Mouse (Mus musculus) MEL (cell line): ENCODE measurements around the gene Xpo4. TPM values are rescaled to one million over a fixed set of nuclear protein-coding genes. Genes with fewer than 3 reads are reported as not detected.

ENCODE experiments used
- DNase-seq: peaks from one replicate; pipeline ENCODE4 v3.0.0; 2011; ENCODE audit warnings: low read depth, low spot score
- H3K27ac ChIP-seq: 2 replicates; pipeline ENCODE4 v1.5.1; 2012; ENCODE audit warnings: low read depth, mild to moderate bottlenecking, control low read depth, low read length, moderate library complexity; ENCODE audit not compliant: control insufficient read depth
- H3K27me3 ChIP-seq, 2 experiments: fragments of 150-350 bp in 1 of 2; sonication (generic) in 1 of 2; 2 replicates each; pipeline ENCODE4 v1.6.1; 2012; ENCODE audit warnings: low read length in 2 of 2, mild to moderate bottlenecking in 2 of 2, improper control_type of control experiment in 1 of 2, moderate library complexity in 1 of 2; ENCODE audit not compliant: insufficient read depth in 2 of 2, control insufficient read depth in 1 of 2
- H3K36me3 ChIP-seq, 2 experiments: 2 replicates each; pipeline ENCODE4 v1.6.1; 2012 to 2014; ENCODE audit warnings: low read length in 2 of 2, improper control_type of control experiment in 1 of 2, inconsistent platforms in 1 of 2, mild to moderate bottlenecking in 1 of 2; ENCODE audit not compliant: insufficient read depth in 2 of 2, control insufficient read depth in 1 of 2
- H3K4me1 ChIP-seq, 2 experiments: fragments of 150-350 bp in 1 of 2; sonication (generic) in 1 of 2; 2 replicates each; pipeline ENCODE4 v1.6.1; 2012; ENCODE audit warnings: low read length in 2 of 2, improper control_type of control experiment in 1 of 2, mild to moderate bottlenecking in 1 of 2; ENCODE audit not compliant: insufficient read depth in 2 of 2, control insufficient read depth in 1 of 2
- H3K4me3 ChIP-seq, 2 experiments: fragments of 150-350 bp in 1 of 2; sonication (generic) in 1 of 2; 2 replicates each; pipeline ENCODE4 v1.5.1; 2012; ENCODE audit warnings: low read depth in 2 of 2, low read length in 2 of 2, mild to moderate bottlenecking in 2 of 2, moderate library complexity in 2 of 2, control low read depth in 1 of 2, improper control_type of control experiment in 1 of 2; ENCODE audit not compliant: control insufficient read depth in 1 of 2, insufficient read depth in 1 of 2
- H3K79me2 ChIP-seq: 2 replicates; pipeline ENCODE4 v1.6.1; 2012; ENCODE audit warnings: mild to moderate bottlenecking, low read length, moderate library complexity; ENCODE audit not compliant: control insufficient read depth, poor library complexity, insufficient read depth
- H3K9ac ChIP-seq: 2 replicates; pipeline ENCODE4 v1.6.1; 2012; ENCODE audit warnings: low read depth, mild to moderate bottlenecking, control low read depth, low read length, moderate library complexity; ENCODE audit not compliant: control insufficient read depth, poor library complexity, severe bottlenecking
- H3K9me3 ChIP-seq: fragments of 150-350 bp; sonication (generic); replicated peaks from 2 replicates; pipeline ENCODE4 v1.6.1; 2012; ENCODE audit warnings: mild to moderate bottlenecking, low read length, improper control_type of control experiment, moderate library complexity; ENCODE audit not compliant: insufficient read depth
- CHD2 ChIP-seq: IDR thresholded peaks from 2 replicates; pipeline ENCODE4 v1.6.1; 2011; ENCODE audit warnings: low read length, improper control_type of control experiment
- CTCF ChIP-seq, 3 experiments: IDR thresholded peaks in 2 of 3; conservative IDR thresholded peaks in 1 of 3; 2 replicates each; pipeline ENCODE4 v1.5.1; 2011 to 2012; ENCODE audit warnings: low read length in 3 of 3, low read depth in 2 of 3, mild to moderate bottlenecking in 2 of 3, improper control_type of control experiment in 1 of 3, inconsistent platforms in 1 of 3, mixed read lengths in 1 of 3, moderate library complexity in 1 of 3; ENCODE audit not compliant: control insufficient read depth in 1 of 3, insufficient read depth in 1 of 3, poor library complexity in 1 of 3, severe bottlenecking in 1 of 3
- E2F4 ChIP-seq: IDR thresholded peaks from 2 replicates; pipeline ENCODE4 v1.6.1; 2011; ENCODE audit warnings: low read depth, low read length, improper control_type of control experiment, borderline replicate concordance
- ELF1 ChIP-seq: IDR thresholded peaks from 2 replicates; pipeline ENCODE4 v1.6.1; 2014; ENCODE audit warnings: low read depth, mild to moderate bottlenecking, inconsistent platforms, low read length, improper control_type of control experiment, moderate library complexity
- EP300 ChIP-seq, 2 experiments: IDR thresholded peaks; 2 replicates each; pipeline ENCODE4 v1.6.1; 2011; ENCODE audit warnings: improper control_type of control experiment in 2 of 2, low read length in 2 of 2, low read depth in 1 of 2, mild to moderate bottlenecking in 1 of 2
- GATA1 ChIP-seq: IDR thresholded peaks from 2 replicates; pipeline ENCODE4 v1.6.1; 2011; ENCODE audit warnings: low read depth, low read length, improper control_type of control experiment
- JUND ChIP-seq: IDR thresholded peaks from 2 replicates; pipeline ENCODE4 v1.6.1; 2011; ENCODE audit warnings: low read depth, mild to moderate bottlenecking, improper control_type of control experiment, low read length
- MAFK ChIP-seq: IDR thresholded peaks from 2 replicates; pipeline ENCODE4 v1.6.1; 2011; ENCODE audit warnings: low read depth, mild to moderate bottlenecking, low read length, improper control_type of control experiment, borderline replicate concordance
- MAX ChIP-seq: IDR thresholded peaks from 2 replicates; pipeline ENCODE4 v1.6.1; 2011; ENCODE audit warnings: low read length, improper control_type of control experiment
- MXI1 ChIP-seq: IDR thresholded peaks from 2 replicates; pipeline ENCODE4 v1.6.1; 2011; ENCODE audit warnings: mild to moderate bottlenecking, low read depth, low read length, improper control_type of control experiment
- MYB ChIP-seq: IDR thresholded peaks from 2 replicates; pipeline ENCODE4 v1.6.1; 2011; ENCODE audit warnings: mild to moderate bottlenecking, low read depth, low read length, improper control_type of control experiment
- NELFE ChIP-seq: IDR thresholded peaks from 2 replicates; pipeline ENCODE4 v1.6.1; 2011; ENCODE audit warnings: low read depth, low read length, improper control_type of control experiment
- NRF1 ChIP-seq: IDR thresholded peaks from 2 replicates; pipeline ENCODE4 v1.6.1; 2014; ENCODE audit warnings: low read depth, mild to moderate bottlenecking, inconsistent platforms, low read length, improper control_type of control experiment, moderate library complexity; ENCODE audit not compliant: poor library complexity, insufficient read depth, severe bottlenecking
- POLR2AphosphoS2 ChIP-seq: IDR thresholded peaks from 2 replicates; pipeline ENCODE4 v1.6.1; 2011; ENCODE audit warnings: low read length, improper control_type of control experiment
- POLR2AphosphoS5 ChIP-seq: IDR thresholded peaks from 2 replicates; pipeline ENCODE4 v1.6.1; 2012; ENCODE audit warnings: low read depth, borderline replicate concordance, mild to moderate bottlenecking, inconsistent platforms, low read length, moderate library complexity, mixed read lengths
- SMC3 ChIP-seq: IDR thresholded peaks from 2 replicates; pipeline ENCODE4 v1.6.1; 2011; ENCODE audit warnings: low read depth, low read length, improper control_type of control experiment
- TAL1 ChIP-seq: IDR thresholded peaks from 2 replicates; pipeline ENCODE4 v1.6.1; 2012; ENCODE audit warnings: mild to moderate bottlenecking, inconsistent platforms, low read length, moderate library complexity, mixed read lengths
- TBP ChIP-seq: IDR thresholded peaks from 2 replicates; pipeline ENCODE4 v1.8.0; 2011; ENCODE audit warnings: low read depth, low read length, improper control_type of control experiment
- TCF12 ChIP-seq: IDR thresholded peaks from 2 replicates; pipeline ENCODE4 v1.6.1; 2014; ENCODE audit warnings: low read depth, mild to moderate bottlenecking, inconsistent platforms, low read length, improper control_type of control experiment, moderate library complexity
- UBTF ChIP-seq: IDR thresholded peaks from 2 replicates; pipeline ENCODE4 v1.6.1; 2012; ENCODE audit warnings: low read depth, mild to moderate bottlenecking, inconsistent platforms, low read length, improper control_type of control experiment, moderate library complexity, borderline replicate concordance; ENCODE audit not compliant: insufficient read depth
- ZC3H11A ChIP-seq: IDR thresholded peaks from 2 replicates; pipeline ENCODE4 v1.6.1; 2012; ENCODE audit warnings: low read depth, mild to moderate bottlenecking, inconsistent platforms, low read length, improper control_type of control experiment
- ZKSCAN1 ChIP-seq: IDR thresholded peaks from 2 replicates; pipeline ENCODE4 v1.6.1; 2012; ENCODE audit warnings: low read depth, mild to moderate bottlenecking, inconsistent platforms, low read length, improper control_type of control experiment, moderate library complexity
- ZMIZ1 ChIP-seq: IDR thresholded peaks from 2 replicates; pipeline ENCODE4 v1.6.1; 2012; ENCODE audit warnings: low read depth, mild to moderate bottlenecking, inconsistent platforms, low read length, improper control_type of control experiment, moderate library complexity
- ZNF384 ChIP-seq: IDR thresholded peaks from 2 replicates; pipeline ENCODE4 v1.6.1; 2012; ENCODE audit warnings: low read depth, mild to moderate bottlenecking, inconsistent platforms, low read length, improper control_type of control experiment
- polyA plus RNA-seq, 2 experiments: library from polyadenylated mRNA; stranded (reverse) in 1 of 2; unstranded in 1 of 2; fragments of >175 nt in 1 of 2; fragments of >200 nt in 1 of 2; gene quantifications; 2 replicates each; pipeline versions ENCODE4 v1.2.1 to v1.2.4; 2012; ENCODE audit warnings: low replicate concordance in 2 of 2, low read depth in 1 of 2; ENCODE audit not compliant: insufficient read length in 2 of 2, insufficient read depth in 1 of 2, missing spikeins in 1 of 2
- total RNA-seq: library from RNA; depleted of rRNA; stranded (reverse); fragments of 300-350 nt; gene quantifications from 2 replicates; pipeline ENCODE4 v1.2.3, GENCODE M21; 2012

The Xpo4 gene
- total and polyA plus RNA-seq, 3 experiments: 32.3 to 46.5 TPM; not detected in 1

GRCm38 (mm10) chr14:57712884-57713283 lies 47.7 kb upstream of the Xpo4 start:
- Histone ChIP-seq H3K4me3 (no peak overlapping the region), H3K4me1 (peaks cover 2 to 11% of the 10 kb centered on the region in 2 experiments; a peak in 3 of 4 replicates), H3K9ac (no peak overlapping the region), H3K79me2 (no peaks in the 10 kb centered on the region), H3K27ac (no peak overlapping the region), H3K36me3 (peaks cover 0 to 2% of the 10 kb centered on the region in 2 experiments; a peak in 1 of 4 replicates), H3K27me3 (no peaks in the 10 kb centered on the region), H3K9me3 (no peaks in the 10 kb centered on the region)
- peak; percentile 52 for DNase-seq
- TF ChIP-seq ZC3H11A (no peak), NRF1 (no peak), POLR2AphosphoS2 (no peak), MAX (no peak), CHD2 (no peak)

GRCm38 (mm10) chr14:57711059-57711458 lies 45.8 kb upstream of the Xpo4 start:
- H3K27me3 ChIP-seq: no peaks in the 10 kb centered on the region
- no peak overlapping the region for H3K9ac ChIP-seq
- no peak for TF ChIP-seq ZNF384
- no peak for TF ChIP-seq MAFK
- no peak for TF ChIP-seq GATA1
- H3K9me3 ChIP-seq: no peaks in the 10 kb centered on the region
- no peak for DNase-seq
- H3K4me3 ChIP-seq: no peak overlapping the region
- H3K79me2 ChIP-seq: no peaks in the 10 kb centered on the region
- H3K27ac ChIP-seq: no peak overlapping the region
- H3K36me3 ChIP-seq: peaks cover 0 to 2% of the 10 kb centered on the region in 2 experiments; a peak in 1 of 4 replicates
- peaks cover 2 to 11% of the 10 kb centered on the region in 2 experiments; a peak in 3 of 4 replicates for H3K4me1 ChIP-seq

- H3K27ac ChIP-seq: no peak overlapping the region
- no peaks in the 10 kb centered on the region for H3K79me2 ChIP-seq
- no peak for DNase-seq
- H3K4me1 ChIP-seq: peaks cover 2 to 11% of the 10 kb centered on the region in 2 experiments; a peak in 3 of 4 replicates
- H3K4me3 ChIP-seq: no peak overlapping the region
- H3K36me3 ChIP-seq: peaks cover 0 to 2% of the 10 kb centered on the region in 2 experiments; a peak in 1 of 4 replicates
- no peaks in the 10 kb centered on the region for H3K9me3 ChIP-seq
- H3K9ac ChIP-seq: no peak overlapping the region
- no peak for TF ChIP-seq CTCF (IDR thresholded peaks at IDR 0.05 in 2 of 3, conservative IDR thresholded peaks at IDR 0.05 in 1 of 3; ENCODE audit: control insufficient read depth in 1 of 3, insufficient read depth in 1 of 3, low read depth in 2 of 3, low read length in 3 of 3, poor library complexity in 1 of 3, severe bottlenecking in 1 of 3)
- TF ChIP-seq ZMIZ1: no peak
- TF ChIP-seq E2F4: no peak
- no peak for TF ChIP-seq TBP
- no peak for TF ChIP-seq MXI1
- no peak for TF ChIP-seq EP300 (IDR thresholded peaks at IDR 0.05; ENCODE audit: low read depth in 1 of 2, low read length in 2 of 2)
- no peak for TF ChIP-seq ZKSCAN1
- no peak for TF ChIP-seq TAL1
- no peak for TF ChIP-seq NELFE
- no peak for TF ChIP-seq UBTF
- TF ChIP-seq ELF1: no peak
- no peak for TF ChIP-seq JUND
- TF ChIP-seq POLR2AphosphoS5: no peak
- no peak for TF ChIP-seq TCF12
- no peak for TF ChIP-seq MYB
- TF ChIP-seq ZNF384: no peak
- no peak for TF ChIP-seq NRF1
- no peak for TF ChIP-seq SMC3
- TF ChIP-seq, all 39 proteins: peak for 0
- H3K27me3 ChIP-seq: no peaks in the 10 kb centered on the region
Observed at GRCm38 (mm10) chr14:57709171-57709570, 43.9 kb upstream of the Xpo4 start.
